Mouse (Mus musculus): ENCODE data around the gene Rad1.

DNA sequence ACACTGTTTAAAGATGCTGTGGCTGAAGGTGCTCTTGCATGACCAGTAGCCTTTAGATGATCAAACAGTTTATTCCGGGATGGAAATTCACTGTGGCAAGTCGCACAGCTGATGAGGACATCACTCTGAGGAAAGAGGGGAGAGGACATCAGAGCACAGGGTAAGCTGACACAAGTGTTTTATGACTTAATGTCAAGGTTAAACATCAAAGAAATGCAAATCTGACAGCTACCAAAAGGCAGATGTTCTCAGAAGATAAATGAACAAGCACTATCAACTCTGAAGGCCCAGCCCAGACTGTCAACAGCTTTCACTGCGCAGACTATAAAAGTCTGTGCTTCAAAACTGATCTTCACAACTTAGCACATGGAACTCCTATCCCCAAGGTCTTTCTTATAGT is 38.7 kb upstream of the Rad1 start:
- no peak for TF ChIP-seq CTCF (IDR thresholded peaks at IDR 0.05)
- no peak for TF ChIP-seq POLR2A (IDR thresholded peaks at IDR 0.05; ENCODE audit: insufficient read depth, low read depth, low read length)
- no peak for TF ChIP-seq EP300 (IDR thresholded peaks at IDR 0.05; ENCODE audit: insufficient read depth, low read depth, low read length)

Measured in heart, adult 2 months (tissue).